Mouse (Mus musculus) CH12.LX (cell line): Measurements from ENCODE around the gene Eya2.

Source experiments
- ETS1 ChIP-seq: conservative IDR thresholded peaks from 2 replicates; pipeline ENCODE4 v1.6.1; 2012; ENCODE audit warnings: low read depth, mild to moderate bottlenecking, inconsistent platforms, low read length, improper control_type of control experiment, moderate library complexity
- POLR2A ChIP-seq: IDR thresholded peaks from 2 replicates; pipeline ENCODE4 v1.6.1; 2011; ENCODE audit warnings: low read depth, mild to moderate bottlenecking, improper control_type of control experiment, low read length
- USF1 ChIP-seq: IDR thresholded peaks from 2 replicates; pipeline ENCODE4 v1.6.1; 2014; ENCODE audit warnings: low read depth, mild to moderate bottlenecking, inconsistent platforms, low read length, improper control_type of control experiment

- TF ChIP-seq ETS1 (no peak), POLR2A (no peak), USF1 (no peak)
Observed at GRCm38 (mm10) chr2:165758534-165758933, 163.7 kb downstream of the Eya2 start.
